Mouse (Mus musculus) brown adipose tissue, adult 24 weeks (tissue): ENCODE data around the gene Glb1l2. TPM values are rescaled to one million over a fixed set of nuclear protein-coding genes. Genes with fewer than 3 reads are reported as not detected.

Experiments
- polyA plus RNA-seq: library from polyadenylated mRNA; stranded (reverse); fragments of >200 nt; gene quantifications from 2 replicates; pipeline ENCODE4 v1.2.4, GENCODE M21; 2012; ENCODE audit not compliant: missing spikeins, insufficient read depth, insufficient read length

The Glb1l2 gene
- polyA plus RNA-seq, 1 experiment: 17.1 TPM

Other genes starting within 250 kb of the Glb1l2 start
- not detected in 2 replicates for gene B3gat1, start 72.7 kb downstream of the Glb1l2 start, polyA plus RNA-seq
- not detected in 2 replicates for gene Glb1l3, start 54.4 kb upstream of the Glb1l2 start, polyA plus RNA-seq
- gene Gm1110, start 116.6 kb upstream of the Glb1l2 start, polyA plus RNA-seq: not detected in 2 replicates
- gene Acad8, start 193.1 kb upstream of the Glb1l2 start, polyA plus RNA-seq: 42.3 and 54.9 TPM in 2 replicates
- 29.5 and 36.6 TPM in 2 replicates for gene Thyn1, start 193.2 kb upstream of the Glb1l2 start, polyA plus RNA-seq
- 15.9 and 16.4 TPM in 2 replicates for gene Vps26b, start 223.6 kb upstream of the Glb1l2 start, polyA plus RNA-seq
- 7.2 and 9.8 TPM in 2 replicates for gene Ncapd3, start 223.7 kb upstream of the Glb1l2 start, polyA plus RNA-seq